Mouse (Mus musculus) cerebellum, adult 2 months (tissue): ENCODE measurements around the gene Slco1c1.

Experiments used
- CTCF ChIP-seq: fragments of 200-500 bp; IDR thresholded peaks from 2 replicates; pipeline ENCODE4 v1.5.1; 2011; ENCODE audit warnings: low read depth, mild to moderate bottlenecking, control low read depth, low read length, moderate library complexity, borderline replicate concordance; ENCODE audit not compliant: insufficient read depth
- POLR2A ChIP-seq: fragments of 200-500 bp; IDR thresholded peaks from 2 replicates; pipeline ENCODE4 v1.6.1; 2011; ENCODE audit warnings: low read length, control low read depth, borderline replicate concordance; ENCODE audit not compliant: insufficient read depth

DNA sequence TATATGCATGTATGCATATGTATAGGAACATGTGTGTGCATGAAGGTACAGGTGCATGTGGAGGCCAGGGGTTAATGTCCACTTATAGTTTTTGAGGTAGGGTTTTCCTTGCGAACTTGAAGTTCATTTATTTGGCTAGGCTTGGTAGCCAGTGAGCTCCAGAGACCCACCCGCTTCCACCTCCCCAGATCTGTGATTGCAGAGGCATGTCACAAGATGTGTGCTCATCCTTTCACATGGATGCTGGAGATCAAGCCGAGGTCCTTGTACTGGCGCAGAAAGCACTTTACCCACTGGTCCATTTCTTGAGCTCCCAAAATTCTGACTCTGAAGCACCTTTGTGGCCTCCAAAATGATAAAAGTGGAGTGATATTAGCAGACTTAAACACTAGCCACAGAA lies 29.3 kb upstream of the Slco1c1 start:
- no peak for TF ChIP-seq CTCF
- TF ChIP-seq POLR2A = no peak
